Mouse (Mus musculus): ENCODE data around the gene Rdh1.
"Not testable (repeated sequence)": the region's sequence is repeated elsewhere in the genome, so short reads cannot be mapped to it uniquely, and the experiment has no call there.

Rdh1 gene

DNA sequence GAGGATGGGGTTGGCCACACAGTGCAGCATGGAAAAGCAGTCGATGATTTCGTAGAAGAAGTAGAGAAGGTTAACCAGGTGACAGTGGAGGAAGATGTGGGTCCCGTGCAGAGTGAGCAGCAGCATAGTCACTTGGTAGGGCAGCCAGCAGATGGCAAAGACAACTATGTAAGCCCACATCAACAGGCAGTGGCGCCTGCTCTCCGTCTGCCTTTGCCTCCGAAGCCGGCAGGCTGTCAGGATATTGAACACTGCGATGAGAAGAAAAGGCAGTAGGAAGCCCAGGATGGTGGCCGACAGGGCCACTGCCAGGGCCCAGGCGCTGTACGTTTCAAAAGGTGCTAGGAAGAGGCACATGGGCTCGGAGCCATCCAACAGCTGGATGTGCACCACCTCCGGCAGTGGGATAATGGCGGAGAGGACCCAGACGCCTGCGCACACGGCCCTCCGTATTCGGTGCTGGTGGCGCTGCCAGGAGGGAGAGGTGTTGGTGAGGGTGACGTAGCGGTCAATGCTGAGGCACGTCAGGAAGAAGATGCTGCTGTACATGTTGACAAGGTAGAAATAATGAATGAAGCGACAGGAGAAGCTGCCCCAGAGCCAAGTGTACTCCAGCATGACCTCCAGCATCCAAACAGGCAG is 9.3 kb upstream of the Rdh1 start:
- no peak for DNase-seq (ENCODE audit: low read depth)

DNA sequence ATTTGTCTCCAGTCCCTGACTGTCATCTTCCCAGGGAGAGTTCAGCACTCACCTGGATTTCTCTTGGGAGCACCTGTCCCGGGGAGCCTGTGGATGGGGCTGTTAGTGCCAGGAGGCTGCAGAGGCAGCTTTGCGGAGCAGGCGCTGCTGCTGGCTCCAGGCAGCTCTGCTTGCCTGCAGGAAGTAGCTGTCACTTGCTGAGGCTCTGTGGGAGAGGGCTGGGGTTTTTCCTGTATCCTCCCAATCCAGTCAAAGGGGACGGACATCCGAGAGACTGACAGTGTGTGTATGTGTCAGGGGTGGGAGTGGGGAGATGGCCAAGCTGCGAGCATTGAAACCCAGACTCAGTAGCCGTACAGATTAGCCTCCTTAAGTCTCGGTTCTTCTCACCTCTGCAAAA is 8.0 kb upstream of the Rdh1 start, which contains the start of gene Gpr182:
Gene Gpr182 (minus strand): TSS at position 185 of the 400 bp plus-strand sequence.
- no peak for DNase-seq (ENCODE audit: low read depth)

DNA sequence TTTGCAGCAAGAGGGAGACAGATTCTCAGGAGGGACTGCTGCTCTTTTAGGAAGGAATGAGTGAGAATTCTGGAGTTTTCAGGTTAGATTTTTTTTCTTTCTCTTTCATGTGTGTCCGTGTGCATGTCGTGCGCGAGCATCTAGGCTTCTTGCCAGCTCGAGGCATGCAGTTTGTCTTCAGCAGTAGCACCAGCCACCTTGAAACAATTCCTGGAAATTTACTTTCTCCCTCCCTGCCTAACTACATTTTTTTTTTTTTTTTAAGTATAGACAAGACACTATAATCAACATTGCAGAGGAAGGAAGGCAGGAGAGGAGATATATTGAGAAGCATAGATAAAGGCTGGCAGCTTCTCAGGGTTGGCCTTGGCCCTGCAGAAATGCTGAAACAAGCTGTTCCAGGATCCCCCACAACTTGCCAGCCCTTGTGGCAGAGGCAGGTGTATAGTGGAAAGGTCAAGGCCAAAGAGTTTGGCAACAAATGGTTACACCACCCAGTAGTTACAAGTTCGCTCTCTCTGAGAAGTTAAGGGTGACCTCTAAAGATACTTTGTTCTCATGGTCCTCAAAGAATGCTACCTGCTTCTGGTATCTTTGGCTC is 4.9 kb upstream of the Rdh1 start:
- DNase-seq (ENCODE audit: low read depth), result no peak

DNA sequence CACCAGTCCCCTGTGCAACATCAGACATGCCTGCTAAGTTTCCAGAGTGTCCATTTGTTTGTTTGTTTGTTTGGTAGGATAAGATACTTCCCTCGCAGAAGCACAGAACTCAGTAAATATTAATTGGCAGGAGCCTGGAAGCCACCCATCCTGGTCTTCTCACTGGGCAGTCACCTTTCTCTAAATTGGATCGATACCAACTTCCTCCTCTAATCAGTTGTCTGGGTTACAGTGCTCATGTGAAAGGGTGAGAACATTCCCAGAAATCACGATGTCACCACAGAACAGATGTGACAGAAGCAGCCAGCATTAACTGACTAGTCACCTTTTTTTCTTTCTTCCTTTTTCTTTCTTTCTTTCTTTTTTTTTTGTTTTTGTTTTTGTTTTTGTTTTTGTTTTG is 4.3 kb upstream of the Rdh1 start:
- DNase-seq (ENCODE audit: low read depth), result no peak

DNA sequence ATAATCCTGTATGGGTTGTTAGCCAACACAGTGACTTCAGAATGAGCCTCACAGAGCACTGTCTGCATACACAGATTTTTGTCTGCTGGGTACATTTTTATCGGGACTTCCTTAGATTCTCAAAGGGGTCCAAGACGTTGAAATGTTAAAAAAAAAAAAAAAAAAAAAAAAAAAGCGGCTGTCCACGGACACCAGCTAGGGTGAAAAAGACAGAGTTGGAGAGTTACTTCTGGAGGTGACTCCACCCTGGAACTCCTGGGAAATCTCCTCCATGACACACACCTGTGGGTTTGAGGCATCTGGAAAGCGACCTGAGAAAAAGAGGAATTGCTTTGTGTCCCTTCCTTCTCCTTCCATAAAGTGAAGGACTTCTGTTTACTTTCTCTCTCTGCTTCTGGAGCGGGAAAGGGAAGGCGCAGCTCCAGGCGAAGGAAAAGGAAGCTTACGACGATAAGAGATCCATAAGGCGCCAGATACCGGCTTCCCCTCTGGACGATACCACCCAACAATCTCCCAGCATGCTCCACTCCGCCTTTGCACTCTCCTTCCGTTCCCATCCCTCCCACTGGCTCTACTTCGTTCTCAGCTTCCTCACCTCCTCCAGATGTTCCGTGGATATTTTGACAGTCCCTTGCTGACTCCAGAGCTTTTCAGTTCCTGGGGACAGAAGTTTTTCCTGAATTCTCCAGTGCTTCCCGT is 3.6 kb upstream of the Rdh1 start:
- no peak for DNase-seq (ENCODE audit: low read depth)

DNA sequence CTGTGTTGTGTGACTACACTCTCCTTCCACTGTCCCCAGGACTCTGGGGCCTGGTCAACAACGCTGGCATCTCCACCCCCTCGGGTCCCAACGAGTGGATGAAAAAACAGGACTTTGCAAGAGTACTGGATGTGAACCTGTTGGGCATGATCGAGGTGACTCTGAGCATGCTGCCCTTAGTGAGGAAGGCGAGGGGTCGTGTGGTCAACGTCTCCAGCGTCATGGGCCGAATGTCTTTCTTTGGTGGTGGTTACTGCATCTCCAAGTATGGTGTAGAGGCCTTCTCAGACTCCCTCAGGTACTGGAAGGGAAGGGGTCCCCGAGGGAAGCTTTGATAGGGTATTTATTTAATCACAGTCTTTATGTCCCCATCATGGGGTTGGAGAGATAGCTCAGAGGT is 3.4 kb downstream of the Rdh1 start:
- not testable (repeated sequence) for DNase-seq (ENCODE audit: low read depth)

DNA sequence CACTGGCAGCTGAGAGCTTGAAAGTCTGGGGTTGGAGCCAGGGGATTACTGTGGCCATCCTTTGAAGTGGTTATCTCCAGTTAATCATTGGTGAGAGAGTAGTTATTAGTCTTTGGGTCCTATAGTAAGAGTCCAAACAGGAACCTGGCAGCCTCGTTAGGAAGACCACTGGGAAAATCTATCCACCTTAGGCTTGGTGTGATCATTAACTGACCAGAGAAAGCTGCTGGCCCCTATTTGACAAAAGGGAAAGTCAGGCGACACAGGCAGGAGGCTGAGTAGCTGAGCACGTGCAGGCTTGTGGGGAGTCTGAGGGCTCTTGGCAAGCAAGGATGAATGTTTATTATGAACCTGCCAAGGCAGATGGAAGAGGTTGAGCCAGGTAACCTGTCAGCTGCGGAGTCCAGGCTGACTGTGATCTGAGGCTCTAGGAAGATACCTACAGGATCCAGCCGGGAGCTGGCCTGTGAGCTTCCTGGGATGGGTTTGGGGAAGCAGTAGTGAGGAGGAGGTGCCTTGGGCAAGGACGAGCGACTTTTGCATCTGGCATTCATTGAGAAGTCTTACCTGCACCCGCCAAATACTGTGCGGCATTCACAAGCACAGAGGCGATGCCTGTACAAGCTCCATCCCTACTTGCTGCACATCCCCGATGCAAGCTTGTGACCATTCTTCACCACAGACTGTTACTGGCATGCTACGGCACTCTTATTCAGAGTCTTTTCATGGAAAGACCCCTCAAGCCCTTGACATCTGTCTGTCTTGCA is 4.6 kb downstream of the Rdh1 start:
- no peak for DNase-seq (ENCODE audit: low read depth)

DNA sequence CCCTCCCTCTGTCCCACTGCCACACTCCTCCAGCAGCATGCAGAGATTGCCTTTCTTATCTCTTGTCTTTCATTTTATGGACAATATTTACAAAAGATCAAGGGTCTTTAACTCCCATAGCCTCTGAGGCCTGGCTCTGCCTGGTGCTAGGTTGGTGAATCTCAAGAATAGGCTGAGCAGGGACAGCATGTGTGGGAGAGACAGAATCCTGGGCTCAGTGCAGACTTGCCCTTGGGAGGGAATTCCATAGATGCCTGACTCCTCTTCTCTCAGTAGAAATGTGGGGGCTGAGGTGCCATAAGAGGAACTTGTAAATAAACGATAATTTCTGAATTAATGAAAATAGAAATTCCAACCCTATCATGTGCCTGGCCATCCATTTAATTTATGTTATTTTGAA is 7.0 kb downstream of the Rdh1 start:
- no peak for DNase-seq (ENCODE audit: low read depth)

DNA sequence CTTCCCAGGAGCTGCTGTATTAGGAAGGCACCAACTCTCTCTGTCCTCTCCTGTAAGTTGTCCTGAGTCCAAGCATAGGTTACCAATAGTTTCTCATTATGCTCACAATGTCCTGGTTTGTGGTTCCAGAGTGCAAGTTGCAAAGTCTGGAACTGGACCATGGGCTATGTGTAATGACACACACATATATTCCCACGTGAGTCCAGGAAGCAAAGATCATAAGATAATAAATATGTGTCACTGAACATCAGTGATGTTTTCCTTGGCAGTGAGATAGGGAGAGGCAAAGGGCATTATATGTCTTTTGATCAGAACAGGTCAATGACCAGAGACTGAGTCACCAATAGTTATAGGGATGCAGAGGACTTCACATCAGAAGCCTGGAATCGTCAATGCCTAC is 16.5 kb downstream of the Rdh1 start, which contains the start of gene Rdh9:
Gene Rdh9 (plus strand): TSS at position 376 of the 400 bp plus-strand sequence.
- no peak for DNase-seq (ENCODE audit: low read depth)

DNA sequence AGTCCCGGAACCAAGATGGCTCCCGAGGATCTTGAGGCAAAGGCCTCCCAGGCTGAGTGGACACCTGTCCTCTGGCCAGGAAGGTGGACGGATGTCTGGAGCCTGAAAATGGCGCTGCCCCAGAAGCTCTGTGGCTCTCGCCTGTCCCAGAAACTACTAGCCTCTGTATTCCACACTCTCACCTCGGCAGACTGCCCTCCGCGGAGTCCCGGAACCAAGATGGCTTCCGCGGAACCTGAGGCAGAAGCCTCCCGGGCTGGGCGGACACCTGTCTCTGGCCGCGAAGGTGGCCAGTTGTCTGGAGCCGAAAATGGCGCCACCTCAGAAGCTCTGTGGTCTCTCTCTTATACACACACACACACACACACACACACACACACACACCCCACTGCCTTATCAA is 22.8 kb downstream of the Rdh1 start:
- not testable (repeated sequence) for DNase-seq (ENCODE audit: low read depth)

DNA sequence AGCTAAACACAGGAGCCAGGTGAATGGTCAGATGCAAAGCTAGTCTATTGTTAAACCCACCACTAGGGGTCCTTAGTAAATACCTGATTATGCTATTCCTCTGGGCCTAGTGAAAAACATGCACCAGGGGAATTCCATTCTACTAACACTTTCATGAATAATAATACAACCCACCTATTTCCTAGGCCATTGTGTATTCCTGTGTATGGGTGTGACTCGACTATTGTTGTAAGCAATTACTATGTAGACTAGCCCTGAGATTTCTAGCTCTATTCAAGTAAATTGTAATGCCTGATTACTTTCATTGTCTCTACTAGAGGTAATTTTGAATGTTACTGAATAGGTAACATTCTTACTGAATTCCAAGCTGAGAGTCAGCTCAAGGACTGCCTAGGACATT is 25.9 kb downstream of the Rdh1 start:
- DNase-seq (ENCODE audit: low read depth), result not testable (repeated sequence)

DNA sequence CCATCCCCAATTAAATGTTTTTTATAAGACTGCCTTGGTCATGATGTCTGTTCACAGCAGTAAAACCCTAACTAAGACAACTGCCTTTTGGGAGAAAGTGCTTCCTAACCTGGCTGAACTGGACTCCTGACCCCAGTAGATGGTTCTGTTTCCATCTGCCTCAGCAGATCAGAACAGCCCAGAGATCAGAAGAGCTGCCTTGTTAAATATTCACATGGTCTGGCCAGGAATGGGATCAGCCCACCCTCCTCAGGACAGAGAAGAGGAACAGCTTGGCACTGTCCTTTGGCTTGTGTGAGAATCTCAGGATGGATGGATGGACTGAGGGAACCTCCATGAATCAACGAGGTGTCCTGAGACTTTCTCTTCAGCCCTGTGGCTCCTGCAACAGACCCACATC is 39.8 kb downstream of the Rdh1 start:
- no peak for DNase-seq (ENCODE audit: low read depth)

DNA sequence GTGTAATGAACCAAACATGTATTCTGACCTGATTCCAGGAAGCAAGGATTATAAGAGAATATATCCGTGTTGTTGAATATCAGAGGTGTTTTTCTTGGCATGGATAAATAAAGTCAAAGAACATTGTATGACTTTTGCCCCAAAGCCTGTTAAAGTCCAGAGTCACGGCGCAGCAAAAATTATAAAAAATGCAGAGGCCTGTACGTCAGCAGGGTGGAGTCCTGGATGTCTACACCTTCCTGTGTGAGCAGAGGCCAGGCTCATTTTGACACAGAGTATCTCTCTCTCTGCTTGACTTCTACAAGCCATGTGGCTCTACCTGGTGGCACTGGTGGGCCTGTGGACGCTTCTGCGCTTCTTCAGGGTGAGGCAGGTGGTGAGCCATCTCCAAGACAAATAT is 41.4 kb downstream of the Rdh1 start, which contains the start of gene Rdh16:
Gene Rdh16 (plus strand): TSS at position 262 of the 400 bp plus-strand sequence.
- no peak for DNase-seq (ENCODE audit: low read depth)

DNA sequence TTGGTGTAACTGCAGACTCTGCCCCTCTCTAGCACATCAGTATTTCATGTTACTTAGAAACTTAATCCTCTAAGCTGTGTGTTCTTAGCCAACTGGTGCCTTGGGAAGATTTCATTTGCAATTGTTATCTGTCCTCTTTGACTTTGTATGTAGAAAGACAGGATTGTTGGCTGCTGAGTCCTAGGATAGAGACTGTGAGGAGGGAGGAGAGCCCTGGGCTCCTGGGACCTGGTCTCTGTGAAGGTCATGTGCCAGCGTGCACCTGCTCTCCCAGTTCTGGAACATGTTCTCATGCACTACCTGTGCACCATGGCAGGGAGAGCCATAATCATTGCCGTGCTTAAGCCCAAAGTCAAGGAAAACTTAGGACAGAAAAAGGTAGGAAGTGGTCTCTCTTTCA is 42.1 kb downstream of the Rdh1 start:
- no peak for DNase-seq (ENCODE audit: low read depth)

DNA sequence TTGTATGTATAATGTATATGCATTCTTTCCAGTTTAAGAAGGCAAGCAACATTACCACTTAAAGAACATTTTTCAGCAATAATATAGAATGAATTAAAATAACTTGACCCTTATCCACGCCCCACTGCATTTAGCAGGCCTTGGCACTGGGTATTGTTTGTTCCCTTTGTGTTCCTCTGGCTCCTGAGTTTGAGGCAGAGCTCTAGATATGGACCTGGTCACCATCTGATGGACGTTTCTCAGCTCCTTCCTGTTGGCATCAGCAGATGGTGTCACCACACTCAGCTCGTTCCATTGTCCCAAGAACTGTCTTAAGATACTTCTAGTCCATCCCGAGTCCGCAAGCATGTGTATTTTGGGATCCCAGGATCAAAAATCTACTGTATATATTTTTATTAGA is 42.7 kb downstream of the Rdh1 start:
- no peak for DNase-seq (ENCODE audit: low read depth)

DNA sequence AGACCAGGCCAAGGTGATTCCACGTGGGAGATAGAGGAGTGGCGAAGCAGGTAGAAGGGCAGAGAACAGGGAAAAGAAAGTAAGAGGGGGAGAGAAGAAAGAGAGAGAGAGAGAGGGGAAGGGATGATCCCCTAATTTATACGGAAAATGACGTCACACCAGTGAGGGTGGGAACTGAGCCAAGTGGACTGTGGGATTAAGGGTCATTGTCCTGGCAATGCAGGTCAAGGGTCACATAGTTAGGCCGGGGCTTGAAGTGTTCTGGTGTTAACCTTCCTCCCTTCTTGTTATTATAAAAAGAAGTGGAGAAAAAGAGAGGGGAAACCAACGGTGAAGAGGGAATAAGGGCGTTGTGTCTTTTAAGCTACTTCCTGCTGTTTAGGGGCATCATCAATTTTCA is 44.9 kb downstream of the Rdh1 start:
- no peak for DNase-seq (ENCODE audit: low read depth)

DNA sequence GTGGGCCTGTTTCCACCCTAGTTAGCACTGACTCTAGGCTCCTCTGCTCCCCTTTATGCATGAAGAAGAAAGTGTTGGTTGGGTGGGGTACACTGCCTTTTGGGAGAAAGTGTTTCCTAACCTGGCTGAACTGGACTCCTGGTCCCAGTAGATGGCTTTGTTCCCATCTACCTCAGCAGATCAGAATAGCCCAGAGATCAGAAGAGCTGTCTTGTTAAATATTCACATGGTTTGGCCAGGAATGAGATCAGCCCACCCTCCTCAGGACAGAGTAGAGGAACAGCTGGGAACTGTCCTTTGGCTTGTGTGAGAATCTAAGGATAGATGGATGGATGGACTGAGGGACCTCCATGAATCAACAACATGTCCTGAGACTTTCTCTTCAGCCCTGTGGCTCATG is 56.4 kb downstream of the Rdh1 start:
- DNase-seq (ENCODE audit: low read depth), result no peak

DNA sequence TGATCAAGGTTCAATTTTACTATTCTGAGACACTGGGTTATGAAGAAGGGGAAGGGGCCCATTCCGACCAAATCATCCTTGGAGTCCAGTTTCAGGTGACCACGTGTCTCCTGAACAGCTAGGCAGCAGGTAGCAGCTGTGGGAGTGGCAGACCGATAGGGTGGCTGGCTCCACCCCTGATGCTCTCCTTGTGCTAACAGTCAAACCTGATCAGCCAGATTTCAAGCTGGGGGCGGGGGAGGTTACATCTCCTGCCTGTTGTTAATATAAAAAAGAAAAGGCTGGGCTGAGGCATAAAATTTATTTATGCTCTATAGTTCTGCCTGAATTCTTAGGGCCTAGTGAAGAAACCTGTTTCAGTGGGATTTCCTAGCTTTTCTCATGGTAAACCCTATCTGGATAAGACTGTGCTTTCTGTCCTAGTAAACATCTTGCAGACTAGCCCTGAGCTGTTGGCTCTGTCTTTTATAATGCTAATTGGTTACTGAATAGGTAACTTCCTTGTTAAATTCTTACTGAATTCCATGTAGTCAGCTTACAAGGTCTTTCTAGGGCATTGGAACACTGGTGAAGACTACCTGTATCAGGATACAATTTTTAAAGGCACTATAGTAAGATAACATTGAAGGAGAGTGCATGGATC is 57.9 kb downstream of the Rdh1 start:
- DNase-seq (ENCODE audit: low read depth), result not testable (repeated sequence)
